Mouse (Mus musculus) T-helper 1 cell (primary cell): ENCODE data around the gene Ezh2.

ENCODE experiments used
- in situ Hi-C: fragments of 300-600 bp; cut with MboI, MseI; formaldehyde crosslinking; loops from one replicate; pipeline ENCODE4 v1.15.1; 2025; ENCODE audit warnings: high pct_unique_total_duplicates

The Ezh2 gene

GRCm38 (mm10) chr6:47552280-47552679 is 42.9 kb downstream of the Ezh2 start:
- in situ Hi-C loops, result no loop called here

DNA sequence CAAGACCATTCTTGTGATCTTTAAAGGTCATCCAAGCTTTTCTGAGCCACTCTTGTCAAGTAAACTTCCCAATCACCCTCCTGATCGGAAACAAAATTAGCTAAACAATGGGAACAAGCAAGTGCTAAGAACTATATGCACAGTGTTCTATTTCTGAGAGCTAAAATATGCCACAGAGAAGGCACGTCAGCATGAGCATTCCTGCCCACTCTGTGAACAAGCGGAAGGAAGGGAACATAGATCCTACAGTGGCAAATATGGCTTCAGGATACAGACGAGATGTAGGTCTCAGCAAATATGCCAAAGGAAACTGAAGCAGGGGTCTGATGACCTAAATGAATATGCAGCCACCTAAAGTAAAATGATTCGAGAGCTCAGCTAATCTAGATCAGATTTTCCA is 59.8 kb downstream of the Ezh2 start:
- in situ Hi-C loops, result no loop called here

DNA sequence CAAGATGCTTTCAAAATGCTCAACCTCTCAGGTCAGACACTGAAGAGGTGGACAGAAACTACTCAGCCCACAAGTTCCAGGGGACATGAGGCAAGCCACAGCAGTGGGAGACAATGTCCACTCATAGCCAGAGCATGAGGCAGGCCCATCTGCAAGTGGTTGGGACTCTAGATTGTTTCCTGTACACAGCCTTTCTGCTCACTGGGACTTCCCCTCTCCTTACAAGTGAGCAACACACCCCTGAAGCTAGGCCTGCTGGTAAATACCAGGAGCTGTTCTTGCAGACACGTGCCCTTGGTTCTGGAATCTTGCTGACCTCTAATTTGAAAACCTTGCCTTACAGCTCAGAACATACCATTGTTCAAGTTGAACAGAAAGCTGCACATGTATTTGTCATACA is 62.6 kb downstream of the Ezh2 start:
- in situ Hi-C loops, result no loop called here

GRCm38 (mm10) chr6:47527655-47528054 is 67.5 kb downstream of the Ezh2 start:
- in situ Hi-C loops, result no loop called here

DNA sequence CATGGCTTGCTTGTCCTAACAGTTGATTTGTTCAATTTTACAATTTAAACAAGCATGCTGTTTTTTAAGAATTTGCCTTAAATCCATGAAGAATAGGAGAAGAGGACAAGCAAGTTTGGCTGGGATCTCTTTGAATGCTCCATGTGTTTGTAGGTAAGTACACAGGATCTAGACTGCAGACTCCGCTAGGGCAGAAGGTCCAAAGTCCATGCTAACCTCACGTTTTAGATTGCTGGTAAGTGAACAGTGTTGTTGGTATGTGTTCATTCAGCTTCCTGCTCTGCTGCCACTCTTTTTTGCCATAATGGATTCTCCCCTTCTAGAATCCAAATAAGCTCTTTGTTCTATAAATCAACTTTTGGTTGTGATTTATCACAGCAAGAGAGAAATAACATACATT is 68.0 kb downstream of the Ezh2 start:
- in situ Hi-C loops, result no loop called here

GRCm38 (mm10) chr6:47526446-47526845 is 68.7 kb downstream of the Ezh2 start:
- in situ Hi-C loops, result no loop called here

DNA sequence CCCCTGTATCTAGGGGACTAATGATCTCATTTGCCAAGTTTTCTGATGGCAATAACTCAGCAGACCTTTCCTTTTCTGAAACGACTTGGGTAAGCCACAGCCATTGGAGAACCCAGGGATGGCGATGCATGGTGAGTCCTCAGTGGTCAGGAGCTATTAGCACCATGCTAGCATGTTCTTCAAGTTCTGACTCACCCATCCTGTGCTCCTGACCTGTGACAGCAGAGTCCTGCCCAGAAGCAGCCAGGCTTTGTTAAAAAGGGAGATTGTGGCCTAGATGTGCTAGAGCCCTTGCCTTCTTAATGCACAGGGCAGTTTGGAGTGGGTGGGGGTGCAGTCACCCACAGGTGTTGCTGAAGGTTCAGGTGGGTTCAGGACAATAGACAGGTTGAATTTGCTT is 70.1 kb downstream of the Ezh2 start:
- in situ Hi-C loops, result no loop called here

GRCm38 (mm10) chr6:47522431-47522830 is 72.7 kb downstream of the Ezh2 start:
- in situ Hi-C loops, result no loop called here

GRCm38 (mm10) chr6:47520030-47520429 is 75.1 kb downstream of the Ezh2 start:
- in situ Hi-C loops, result no loop called here

DNA sequence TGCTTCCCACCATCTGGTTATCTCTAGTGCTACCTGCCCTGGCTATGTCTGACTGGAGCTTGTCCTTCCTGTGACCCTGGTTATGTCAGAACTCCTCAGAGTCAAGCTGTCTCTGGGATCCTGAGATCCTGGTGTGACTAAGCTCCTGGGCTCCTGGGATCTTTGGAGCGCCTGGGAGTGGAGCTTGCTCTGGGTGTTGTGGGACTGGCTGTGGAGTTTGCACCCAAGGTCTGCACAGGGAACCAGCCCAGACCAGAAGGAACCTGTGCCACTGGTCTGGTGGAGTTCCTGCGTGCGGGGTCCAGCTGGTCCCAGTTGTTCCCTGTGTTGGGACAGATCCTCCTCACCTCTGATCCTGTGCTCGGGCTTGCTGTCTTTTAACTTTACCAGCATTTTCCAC is 100.6 kb downstream of the Ezh2 start:
- in situ Hi-C loops, result no loop called here

DNA sequence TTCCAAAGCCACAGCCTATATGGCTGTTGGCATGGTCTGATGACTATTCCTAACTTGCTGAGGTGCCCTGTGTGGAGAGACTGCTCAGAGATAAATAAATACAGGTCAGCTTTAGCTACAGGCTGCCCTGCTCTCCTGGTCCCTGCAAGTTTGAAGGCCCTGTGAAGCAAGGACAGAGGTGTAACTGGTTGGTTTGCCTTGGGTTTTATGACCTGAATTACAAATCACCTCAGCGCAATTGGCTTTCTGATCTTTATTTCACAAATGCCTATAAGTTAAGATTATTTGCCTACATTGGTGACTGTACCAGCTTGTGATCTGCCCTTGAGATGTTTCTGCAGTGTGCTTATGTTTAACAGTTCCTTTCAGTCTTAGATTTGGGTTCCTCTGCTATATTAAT is 113.1 kb downstream of the Ezh2 start:
- in situ Hi-C loops, result no loop called here
